Mouse (Mus musculus): ENCODE results near the gene Sytl3.

Sytl3 gene

GRCm38 (mm10) chr17:6759717-6760292, 100.9 kb downstream of the Sytl3 start:
- no peak for DNase-seq

- no peak for DNase-seq
These were observed 104.8 kb downstream of the Sytl3 start for GRCm38 (mm10) chr17:6763513-6764226.

GRCm38 (mm10) chr17:6764227-6764593, 105.3 kb downstream of the Sytl3 start:
- DNase-seq = no peak

GRCm38 (mm10) chr17:6764730-6765129, 105.8 kb downstream of the Sytl3 start:
- DNase-seq = no peak

- DNase-seq = peak; percentile 51
These were observed 107.0 kb downstream of the Sytl3 start for GRCm38 (mm10) chr17:6765886-6766285.

- no peak for DNase-seq
These were observed 107.9 kb downstream of the Sytl3 start for GRCm38 (mm10) chr17:6766823-6767222.

- no peak for DNase-seq
These were observed 108.9 kb downstream of the Sytl3 start for GRCm38 (mm10) chr17:6767771-6768170.

GRCm38 (mm10) chr17:6768301-6768788, 109.5 kb downstream of the Sytl3 start:
- no peak for DNase-seq

GRCm38 (mm10) chr17:6769602-6770001, 110.7 kb downstream of the Sytl3 start:
- no peak for DNase-seq

GRCm38 (mm10) chr17:6771661-6772489, 113.0 kb downstream of the Sytl3 start:
- DNase-seq = no peak

GRCm38 (mm10) chr17:6772490-6772773, 113.5 kb downstream of the Sytl3 start:
- DNase-seq = no peak

GRCm38 (mm10) chr17:6773249-6773966, 114.5 kb downstream of the Sytl3 start:
- no peak for DNase-seq

GRCm38 (mm10) chr17:6775221-6775620, 116.3 kb downstream of the Sytl3 start:
- DNase-seq = no peak

GRCm38 (mm10) chr17:6775671-6776070, 116.8 kb downstream of the Sytl3 start:
- no peak for DNase-seq

- no peak for DNase-seq
These were observed 117.2 kb downstream of the Sytl3 start for GRCm38 (mm10) chr17:6776123-6776522.

- DNase-seq = no peak
These were observed 117.7 kb downstream of the Sytl3 start for GRCm38 (mm10) chr17:6776576-6776975.

GRCm38 (mm10) chr17:6777061-6777460, 118.2 kb downstream of the Sytl3 start:
- no peak for DNase-seq

GRCm38 (mm10) chr17:6777629-6778331, 118.9 kb downstream of the Sytl3 start:
- no peak for DNase-seq

GRCm38 (mm10) chr17:6778332-6778683, 119.4 kb downstream of the Sytl3 start:
- DNase-seq = peak; percentile 59

- peak; percentile 67 for DNase-seq
These were observed 120.0 kb downstream of the Sytl3 start for GRCm38 (mm10) chr17:6778771-6779509.

GRCm38 (mm10) chr17:6779632-6780031, 120.7 kb downstream of the Sytl3 start:
- DNase-seq = no peak

GRCm38 (mm10) chr17:6780521-6781115, 121.7 kb downstream of the Sytl3 start:
- DNase-seq = no peak

Measured in lung, postnatal 10 days (tissue).